Mouse (Mus musculus) layer of hippocampus, adult 9-10 months (tissue): ENCODE measurements around the gene Ip6k1.

ENCODE experiments used
- DNase-seq: peaks from one replicate; pipeline ENCODE4 v3.0.0; 2022; ENCODE audit warnings: low spot score

Gene Ip6k1

GRCm38 (mm10) chr9:108032126-108032525, 29.8 kb downstream of the Ip6k1 start:
- no peak for DNase-seq

GRCm38 (mm10) chr9:108035331-108036156, 33.2 kb downstream of the Ip6k1 start:
- DNase-seq: no peak

GRCm38 (mm10) chr9:108044751-108045492, 42.6 kb downstream of the Ip6k1 start:
- no peak for DNase-seq

DNA sequence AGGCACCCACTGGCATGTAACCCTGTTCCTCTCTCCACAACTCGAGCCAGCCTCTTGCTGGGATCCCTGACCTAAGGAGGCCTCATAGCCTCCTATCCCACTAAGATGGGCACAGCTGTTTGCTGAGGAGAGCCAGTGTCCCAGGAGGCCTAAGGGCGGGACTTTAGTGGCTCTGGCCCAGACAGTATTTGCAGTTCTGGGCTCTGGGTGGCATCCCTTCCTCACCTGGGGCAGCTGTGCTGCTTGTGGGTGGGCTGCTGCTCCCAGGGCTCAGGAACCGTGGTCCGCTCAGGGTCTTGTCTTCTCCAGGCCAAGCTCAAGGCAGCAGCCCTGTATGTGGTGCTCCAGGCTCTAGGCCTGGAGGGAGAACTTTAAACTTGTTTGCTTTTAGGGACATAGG, 44.3 kb downstream of the Ip6k1 start:
- DNase-seq: no peak

GRCm38 (mm10) chr9:108047601-108048565, 45.6 kb downstream of the Ip6k1 start:
- DNase-seq: no peak

DNA sequence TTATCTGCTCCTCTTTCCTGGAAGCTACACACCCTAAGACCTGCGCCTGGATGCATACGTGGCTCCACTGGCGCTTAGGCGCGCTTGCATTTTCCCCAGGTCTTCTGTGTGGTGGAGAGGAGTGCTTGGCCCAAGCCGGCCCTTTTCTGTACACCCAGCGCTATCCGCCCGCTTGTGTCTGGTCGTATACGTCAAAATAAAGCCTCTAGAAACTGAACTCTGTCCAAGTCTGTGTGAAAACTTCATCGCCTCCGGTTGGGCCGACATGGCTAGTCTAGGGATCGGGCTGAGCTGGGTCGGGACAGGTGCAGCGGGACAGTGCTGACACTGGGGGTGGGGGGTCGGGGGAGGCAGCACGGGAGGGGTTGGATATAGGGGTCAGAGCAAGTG, 46.3 kb downstream of the Ip6k1 start:
- DNase-seq: no peak

DNA sequence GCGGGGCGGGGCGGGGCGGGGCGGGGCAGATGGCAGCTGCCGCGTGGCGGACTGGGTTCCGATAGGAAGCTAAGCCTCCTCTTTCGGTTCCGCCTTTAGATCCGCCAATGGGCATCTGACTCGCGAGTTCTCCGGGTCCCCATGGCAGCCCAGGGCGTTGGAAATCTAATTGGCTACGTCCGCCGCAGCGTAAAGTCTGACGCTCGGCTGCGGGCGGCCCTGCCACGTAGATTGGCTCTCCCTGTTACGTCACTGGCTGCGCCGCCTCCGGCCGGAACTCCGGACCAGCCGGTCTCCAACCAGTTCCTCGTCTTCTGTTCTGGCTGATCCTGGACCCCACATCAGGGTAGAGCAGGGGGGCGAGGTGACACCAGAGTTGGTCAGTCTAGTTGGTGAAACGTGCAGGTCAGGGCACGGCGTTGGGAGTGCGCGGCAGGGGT, 46.7 kb downstream of the Ip6k1 start, which contains the start of gene Gmppb:
TSS of gene Gmppb (plus strand) at position 227 of the 440 bp plus-strand sequence.
- DNase-seq: peak; percentile 91

DNA sequence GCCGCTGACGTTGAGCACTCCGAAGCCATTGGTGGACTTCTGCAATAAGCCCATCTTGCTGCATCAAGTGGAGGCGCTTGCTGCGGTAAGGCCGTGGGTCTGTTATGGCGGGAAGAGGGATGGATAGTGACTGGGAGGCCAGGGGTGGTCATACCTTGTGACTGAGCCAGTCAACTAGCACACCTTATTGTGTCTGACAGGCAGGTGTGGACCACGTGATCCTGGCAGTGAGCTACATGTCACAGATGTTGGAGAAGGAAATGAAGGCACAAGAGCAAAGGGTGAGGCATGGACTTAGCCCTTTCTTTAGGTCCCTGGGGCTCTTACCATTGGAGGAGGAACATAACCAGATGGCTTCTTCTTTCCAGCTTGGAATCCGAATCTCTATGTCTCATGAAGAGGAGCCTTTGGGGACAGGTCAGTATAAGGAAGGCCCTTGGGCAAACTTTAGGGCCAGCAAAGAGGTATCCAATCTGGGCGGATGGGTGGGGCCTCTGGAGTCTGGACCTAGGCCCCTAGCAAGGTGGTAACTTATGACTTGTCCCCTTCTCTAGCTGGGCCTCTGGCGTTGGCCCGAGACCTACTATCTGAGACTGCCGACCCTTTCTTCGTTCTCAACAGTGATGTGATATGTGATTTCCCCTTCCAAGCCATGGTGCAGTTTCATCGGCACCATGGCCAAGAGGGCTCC, 47.4 kb downstream of the Ip6k1 start:
- DNase-seq: no peak

GRCm38 (mm10) chr9:108051184-108051930, 49.1 kb downstream of the Ip6k1 start:
- no peak for DNase-seq

DNA sequence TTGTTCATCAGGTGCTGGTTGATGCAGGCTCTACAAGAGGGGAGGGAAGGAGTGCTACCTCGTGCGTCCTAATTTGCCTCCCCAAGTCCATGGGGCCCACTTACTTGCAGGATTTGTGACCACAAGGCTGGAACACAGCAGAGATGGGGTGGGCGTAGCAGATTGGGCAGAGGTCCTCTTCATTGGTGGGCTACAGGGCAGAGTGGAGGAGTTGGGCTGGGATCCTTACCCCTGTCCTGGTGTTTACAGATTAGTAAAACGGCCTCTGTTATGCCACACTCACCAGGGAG, 49.6 kb downstream of the Ip6k1 start:
- DNase-seq: no peak

GRCm38 (mm10) chr9:108052411-108052810, 50.1 kb downstream of the Ip6k1 start:
- DNase-seq: no peak

DNA sequence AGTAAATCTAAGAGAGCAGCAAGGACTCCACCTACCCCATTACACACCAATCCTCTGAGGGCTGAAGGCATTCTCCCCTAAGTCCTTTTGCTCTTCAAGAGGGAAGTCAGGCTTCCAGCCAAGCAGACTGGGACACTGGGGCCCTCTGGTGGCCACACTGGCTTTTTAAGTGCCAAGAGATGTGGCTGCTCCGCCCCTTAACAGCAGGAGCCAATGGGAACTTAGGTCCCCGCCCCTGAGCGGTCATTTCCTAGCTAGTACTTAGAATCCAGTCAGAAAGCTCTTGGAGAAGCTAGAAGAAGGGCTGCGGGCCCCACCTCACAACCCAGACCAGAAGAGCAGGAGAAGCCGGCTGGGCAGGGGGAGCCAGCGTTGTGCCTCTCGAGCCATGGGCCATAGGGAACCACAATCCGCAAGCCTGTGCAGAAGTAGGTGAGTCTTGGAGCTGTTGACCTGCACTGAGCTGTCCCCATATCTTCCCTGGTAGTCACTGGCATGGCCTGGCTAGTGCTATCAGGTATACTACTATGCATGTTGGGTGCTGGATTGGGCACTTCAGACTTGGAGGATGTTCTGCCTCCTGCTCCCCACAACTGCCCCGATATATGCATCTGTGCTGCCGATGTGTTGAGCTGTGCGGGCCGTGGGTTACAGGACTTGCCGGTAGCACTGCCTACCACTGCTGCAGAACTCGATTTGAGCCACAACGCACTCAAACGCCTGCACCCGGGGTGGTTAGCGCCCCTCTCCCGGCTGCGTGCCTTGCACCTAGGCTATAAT, 50.8 kb downstream of the Ip6k1 start, which contains the start of gene Amigo3:
TSS of gene Amigo3 (plus strand) at position 275 of the 780 bp plus-strand sequence.
- peak; percentile 98 for DNase-seq

GRCm38 (mm10) chr9:108053665-108054225, 51.4 kb downstream of the Ip6k1 start:
- no peak for DNase-seq

- DNase-seq: no peak
Observed at GRCm38 (mm10) chr9:108054331-108055040, 52.2 kb downstream of the Ip6k1 start.

DNA sequence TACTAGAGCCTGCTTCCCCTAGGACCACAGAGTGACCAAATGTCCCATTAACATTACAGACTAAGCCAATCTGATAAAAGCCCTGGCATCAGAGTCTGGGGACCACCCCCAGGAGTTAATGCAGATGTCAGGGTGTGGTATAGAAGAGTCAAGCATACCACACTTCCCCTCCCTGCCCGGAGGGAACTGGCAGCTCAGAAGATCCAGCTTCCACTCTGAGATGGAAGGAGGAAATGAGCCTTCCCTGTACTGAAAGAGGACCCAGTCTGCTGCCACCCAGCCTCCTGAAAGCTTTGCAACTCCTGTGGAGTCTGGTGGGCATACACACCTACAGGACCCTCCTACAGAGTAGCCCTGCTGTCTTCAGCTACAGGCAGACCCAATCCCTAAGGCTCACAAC, 52.8 kb downstream of the Ip6k1 start:
- DNase-seq: no peak

DNA sequence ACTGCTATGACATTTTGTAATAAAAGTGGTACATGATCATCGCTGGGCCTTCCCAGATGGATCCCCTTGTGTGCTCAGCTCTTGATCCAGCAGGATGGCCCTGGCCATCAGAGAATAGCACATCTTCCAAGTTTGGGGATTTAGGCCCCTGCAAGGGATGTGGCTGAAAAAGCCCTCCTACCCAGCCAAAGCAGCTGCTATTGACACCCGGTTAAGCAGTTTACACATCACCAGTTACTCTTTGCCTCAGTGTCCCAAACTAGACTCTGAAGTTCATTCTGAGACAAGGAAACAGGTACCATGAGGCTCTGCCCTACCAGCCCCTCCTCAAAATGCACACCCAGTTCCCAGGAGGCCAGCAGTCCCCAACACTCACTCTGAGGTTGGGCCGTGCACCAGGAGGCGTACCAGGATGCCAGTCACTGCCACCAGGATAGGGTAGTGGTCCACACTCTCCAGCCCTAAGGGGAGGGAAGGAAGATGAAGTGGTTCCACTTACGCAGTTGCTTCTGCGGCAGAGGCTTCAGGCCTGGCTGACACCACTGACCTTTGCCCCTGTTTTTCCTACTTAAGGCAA, 53.4 kb downstream of the Ip6k1 start:
- no peak for DNase-seq

GRCm38 (mm10) chr9:108056361-108057261, 54.3 kb downstream of the Ip6k1 start:
- no peak for DNase-seq

DNA sequence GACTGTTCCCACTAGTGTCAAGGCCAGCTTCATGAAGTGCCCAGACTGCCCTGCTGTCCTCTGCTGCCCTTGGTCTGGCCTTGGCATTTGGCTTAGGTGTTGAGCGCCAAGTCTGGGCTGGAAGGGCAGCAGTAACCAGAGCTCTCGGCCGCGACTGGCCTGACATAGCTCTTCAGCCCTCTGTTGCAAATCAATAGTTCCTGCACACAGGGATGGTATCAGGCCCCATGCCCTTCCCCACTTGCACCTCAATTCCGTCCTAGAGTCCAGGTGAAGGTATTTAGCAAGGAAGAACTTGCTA, 54.9 kb downstream of the Ip6k1 start:
- no peak for DNase-seq
